Comparison of ENCODE assay signal across 8 mouse cellular contexts in genomic region chr13:45962776-45963175, GRCm38 (mm10). TPM values are rescaled to one million over a fixed set of nuclear protein-coding genes. Genes with fewer than 3 reads are reported as not detected.
DNase-seq lines count a peak whose midpoint lies in the region; ATAC-seq lines count a peak whose summit lies in the region.

No protein-coding gene starts in this region.

- H3K27ac ChIP-seq in heart, embryonic 12.5 days (ENCODE audit: poor library complexity, severe bottlenecking) = peak overlapping the region; percentile 96
- no peak overlapping the region for H3K27ac ChIP-seq in hindbrain, embryonic 11.5 days (ENCODE audit: low read depth, low read length)
- peak overlapping the region; percentile 97; the same call in 1 of the 2 replicates for H3K27ac ChIP-seq in midbrain, embryonic 14.5 days (replicated peaks; ENCODE audit: low read depth, low read length)

- H3K4me2 ChIP-seq in heart, embryonic 12.5 days = peak overlapping the region; percentile 84
- H3K4me2 ChIP-seq in hindbrain, embryonic 11.5 days (replicated peaks; ENCODE audit: low read depth, low read length) = peak overlapping the region; percentile 77
- H3K4me2 ChIP-seq in midbrain, embryonic 14.5 days (ENCODE audit: low read length) = peak overlapping the region; percentile 85

- H3K9ac ChIP-seq in heart, embryonic 12.5 days = peak overlapping the region; percentile 97
- H3K9ac ChIP-seq in hindbrain, embryonic 11.5 days (ENCODE audit: low read depth, low read length) = peak overlapping the region; percentile 81
- H3K9ac ChIP-seq in midbrain, embryonic 14.5 days (replicated peaks; ENCODE audit: low read length) = peak overlapping the region; percentile 95; the same call in 1 of the 2 replicates

- no peaks in the 10 kb centered on the region for H3K27me3 ChIP-seq in heart, embryonic 12.5 days (replicated peaks)
- peaks cover 9% of the 10 kb centered on the region; the same call in 1 of the 2 replicates for H3K27me3 ChIP-seq in hindbrain, embryonic 11.5 days (ENCODE audit: control insufficient read depth, insufficient read depth, low read length)
- H3K27me3 ChIP-seq in midbrain, embryonic 14.5 days (ENCODE audit: control insufficient read depth, insufficient read depth, low read length) = no peaks in the 10 kb centered on the region

- 6% methylated on average over 5 of the region's 5 CpGs for whole genome bisulfite sequencing in heart, embryonic 12.5 days
- WGBS in hindbrain, embryonic 11.5 days = 6% methylated on average over 5 of the region's 5 CpGs
- WGBS in midbrain, embryonic 14.5 days = 3% methylated on average over 5 of the region's 5 CpGs

- no peaks in the 10 kb centered on the region for H3K9me3 ChIP-seq in heart, embryonic 12.5 days (replicated peaks)
- no peaks in the 10 kb centered on the region for H3K9me3 ChIP-seq in hindbrain, embryonic 11.5 days (ENCODE audit: control insufficient read depth, low read length)
- no peaks in the 10 kb centered on the region for H3K9me3 ChIP-seq in midbrain, embryonic 14.5 days (ENCODE audit: control insufficient read depth, low read length)

- no peaks in the 10 kb centered on the region for H3K36me3 ChIP-seq in heart, embryonic 12.5 days
- no peaks in the 10 kb centered on the region for H3K36me3 ChIP-seq in hindbrain, embryonic 11.5 days (ENCODE audit: control insufficient read depth, insufficient read depth, low read length)
- H3K36me3 ChIP-seq in midbrain, embryonic 14.5 days (ENCODE audit: control insufficient read depth, insufficient read depth, low read length) = no peaks in the 10 kb centered on the region

- H3K4me1 ChIP-seq in heart, embryonic 12.5 days (replicated peaks) = peaks cover 39% of the 10 kb centered on the region
- H3K4me1 ChIP-seq in hindbrain, embryonic 11.5 days (replicated peaks; ENCODE audit: control insufficient read depth, insufficient read depth, low read length) = 0 out of 2 replicates have a peak, but pooled peaks cover 5% of the 10 kb centered on the region
- peaks cover 42% of the 10 kb centered on the region for H3K4me1 ChIP-seq in midbrain, embryonic 14.5 days (ENCODE audit: control insufficient read depth, insufficient read depth, low read length)

- intact Hi-C loops in heart, postnatal 25 days (cut with DNase I) = loop anchor here (5.0 kb wide), 2 partner anchors 40 to 140 kb away; no protein-coding TSS in a partner anchor

- no peak for DNase-seq in heart, postnatal 25 days (ENCODE audit: low spot score)
- DNase-seq in adipocyte (ENCODE audit: low spot score) = peak; percentile 67
- no peak for DNase-seq in hindbrain, embryonic 11.5 days (ENCODE audit: low spot score)
- DNase-seq in midbrain, embryonic 14.5 days = peak; percentile 24
- DNase-seq in adrenal gland, adult 8-10 months = no peak
- no peak for DNase-seq in urinary bladder, postnatal 4 days (ENCODE audit: low spot score in 2 of 2)
- DNase-seq in gastrocnemius, postnatal 25 days = no peak

- no peak for ATAC-seq in heart, embryonic 12.5 days (ENCODE audit: insufficient number of reproducible peaks, low FRiP score)
- no peak for ATAC-seq in hindbrain, embryonic 11.5 days (ENCODE audit: low FRiP score)
- ATAC-seq in midbrain, embryonic 14.5 days (ENCODE audit: low FRiP score, low TSS enrichment) = no peak

- peak overlapping the region; percentile 92 for H3K4me3 ChIP-seq in heart, embryonic 12.5 days
- peak overlapping the region; percentile 80 for H3K4me3 ChIP-seq in hindbrain, embryonic 11.5 days (ENCODE audit: low read depth, low read length)
- H3K4me3 ChIP-seq in midbrain, embryonic 14.5 days (replicated peaks; ENCODE audit: low read depth, low read length) = peak overlapping the region; percentile 94

RNA-seq across cellular contexts. Expression of gene Atxn1, which starts 2.0 kb away (rescaled TPM):
- polyA plus RNA-seq in heart, embryonic 12.5 days (2016; fragmentation: Nextera tagmentation; extraction: Ambion mirVana) = 7.1 and 7.7 TPM in 2 replicates
- total RNA-seq in heart, postnatal 25 days (2021) = 10 to 100 TPM; 35.1 to 36.0 TPM
- 1.5 and 3.2 TPM in 2 replicates for polyA plus RNA-seq in hindbrain, embryonic 11.5 days (2014; fragmentation: Nextera tagmentation; extraction: Ambion mirVana)
- 7.3 and 8.7 TPM in 2 replicates for polyA plus RNA-seq in midbrain, embryonic 14.5 days (2014; fragmentation: Nextera tagmentation; extraction: Ambion mirVana)
- 10 to 100 TPM; 32.0 to 59.9 (median 48.1) TPM for total RNA-seq in adrenal gland, adult 8-10 months (2022)
- 10 to 100 TPM; 32.0 to 47.0 TPM for total RNA-seq in gastrocnemius, postnatal 25 days (2021)

Comparison
In these comparisons a context has a peak if more than half of its experiments do, and no peak if none do; other contexts are left out.
1. DNase-seq: peak in adipocyte (single experiment) and midbrain, embryonic 14.5 days (single experiment); none in heart, postnatal 25 days (single experiment), hindbrain, embryonic 11.5 days (single experiment), adrenal gland, adult 8-10 months (single experiment), urinary bladder, postnatal 4 days (0 of 2) and gastrocnemius, postnatal 25 days (single experiment).
2. Peak in every context shown above with its lines, with median percentiles within 50 percentile points of each other: H3K4me2 ChIP-seq, H3K4me3 ChIP-seq and H3K9ac ChIP-seq.